Mouse (Mus musculus) kidney, adult 2 months (tissue): ENCODE results near the gene Zkscan17.
A peak's percentile ranks its signal among the peaks of the same experiment; 100 is the strongest.

Source experiments
- CTCF ChIP-seq: fragments of 200-500 bp; conservative IDR thresholded peaks from 2 replicates; pipeline ENCODE4 v1.5.1; 2011; ENCODE audit warnings: low read depth, mild to moderate bottlenecking, control low read depth, low read length, moderate library complexity, mixed read lengths; ENCODE audit not compliant: insufficient read depth, insufficient read length
- POLR2A ChIP-seq: fragments of 200-500 bp; IDR thresholded peaks from one replicate; pipeline ENCODE4 v1.6.1; 2011; ENCODE audit warnings: low read depth, low read length, control low read depth

DNA sequence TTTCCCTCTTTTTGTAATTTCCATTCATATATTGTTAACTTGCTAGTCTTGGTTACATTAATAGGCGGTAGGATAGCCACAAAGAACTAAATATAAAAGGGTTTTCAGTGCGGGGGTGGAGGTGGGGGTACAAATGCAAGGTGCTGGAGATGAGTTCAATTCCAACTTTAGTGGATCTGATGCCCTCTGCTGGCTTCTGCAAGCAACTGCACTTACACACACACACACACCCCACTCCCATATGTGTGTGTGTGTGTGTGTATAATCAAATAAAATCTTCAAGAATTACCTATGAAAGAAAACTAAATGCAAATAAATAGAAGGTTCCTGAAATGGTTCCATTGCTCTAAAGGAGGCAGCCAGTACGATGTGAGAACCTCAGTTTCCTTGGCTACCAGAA, 42.8 kb upstream of the Zkscan17 start:
- TF ChIP-seq CTCF (peak; percentile 67), POLR2A (no peak)
